Mouse (Mus musculus) heart, embryonic 11.5 days (tissue): Measurements from ENCODE around the gene Ccdc82. TPM values are rescaled to one million over a fixed set of nuclear protein-coding genes. Genes with fewer than 3 reads are reported as not detected.

Source experiments
- ATAC-seq: fragments of 200-750 bp; cut with Nextera tagmentation; replicated peaks from 2 replicates; pipeline ENCODE4 v1.8.0; 2017; ENCODE audit warnings: moderate library complexity; ENCODE audit not compliant: insufficient number of reproducible peaks, low FRiP score, low TSS enrichment
- H3K27ac ChIP-seq: fragments of 300-500 bp; sonication (generic); 2 replicates; pipeline ENCODE4 v1.5.1; 2014; ENCODE audit warnings: mild to moderate bottlenecking, low read depth, low read length
- H3K27me3 ChIP-seq: fragments of 300-500 bp; sonication (generic); 2 replicates; pipeline ENCODE4 v1.6.1; 2014; ENCODE audit warnings: mild to moderate bottlenecking, low read length, mixed read lengths; ENCODE audit not compliant: control insufficient read depth, insufficient read depth
- H3K36me3 ChIP-seq: fragments of 300-500 bp; sonication (generic); 2 replicates; pipeline ENCODE4 v1.6.1; 2014; ENCODE audit warnings: mild to moderate bottlenecking, low read length, moderate library complexity, mixed read lengths; ENCODE audit not compliant: control insufficient read depth, insufficient read depth
- H3K4me1 ChIP-seq: fragments of 300-500 bp; sonication (generic); 2 replicates; pipeline ENCODE4 v1.6.1; 2014; ENCODE audit warnings: low read length; ENCODE audit not compliant: control insufficient read depth, insufficient read depth
- H3K4me2 ChIP-seq: fragments of 300-500 bp; sonication (generic); 2 replicates; pipeline ENCODE4 v1.6.1; 2014; ENCODE audit warnings: mild to moderate bottlenecking, moderate library complexity
- H3K4me3 ChIP-seq: fragments of 300-500 bp; sonication (generic); 2 replicates; pipeline ENCODE4 v1.5.1; 2014; ENCODE audit warnings: low read depth, low read length
- H3K9ac ChIP-seq: fragments of 300-500 bp; sonication (generic); 2 replicates; pipeline ENCODE4 v1.6.1; 2014; ENCODE audit warnings: mild to moderate bottlenecking, low read depth, low read length, moderate library complexity
- H3K9me3 ChIP-seq: fragments of 300-500 bp; sonication (generic); replicated peaks from 2 replicates; pipeline ENCODE4 v1.6.1; 2016; ENCODE audit warnings: low read length; ENCODE audit not compliant: control insufficient read depth
- WGBS: fragments of 180-500 bp; shearing (Covaris S2); extraction: QIAGEN DNeasy Blood & Tissue Kit; methylation state at CpG from one replicate; pipeline ENCODE4 v1.1.7; 2014; ENCODE audit not compliant: insufficient replicate concordance; 5-methylcytosine and 5-hydroxymethylcytosine counted together
- polyA plus RNA-seq: library from polyadenylated mRNA; unstranded; fragments of >200 nt; fragmentation: Nextera tagmentation; extraction: Ambion mirVana; gene quantifications from 2 replicates; pipeline ENCODE4 v1.2.1, GENCODE M21; 2014

The Ccdc82 gene
- polyA plus RNA-seq, 1 experiment from 2014 or later, result 8.0 TPM

DNA sequence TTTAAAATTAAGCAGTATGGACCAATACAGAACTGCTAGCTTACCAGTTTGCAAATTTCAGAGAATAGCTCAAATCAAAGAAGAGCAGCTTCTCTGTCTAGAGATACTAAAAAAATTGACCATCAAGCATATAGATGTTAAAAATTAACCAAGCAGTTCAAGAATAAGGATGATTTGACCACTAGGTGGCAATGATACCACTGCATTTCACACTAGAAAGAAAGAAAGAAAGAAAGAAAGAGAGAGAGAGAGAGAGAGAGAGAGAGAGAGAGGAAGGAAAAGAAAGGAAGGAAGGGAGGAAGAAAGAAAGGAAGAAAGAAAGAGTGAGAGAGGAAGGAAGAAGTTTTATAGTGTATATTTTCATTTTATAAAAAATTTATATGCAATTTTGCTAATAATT, 4.4 kb upstream of the Ccdc82 start:
- H3K27me3 ChIP-seq, result no peaks in the 10 kb centered on the region
- no peak overlapping the region for H3K4me3 ChIP-seq
- no peak overlapping the region for H3K4me2 ChIP-seq
- H3K9me3 ChIP-seq, result no peaks in the 10 kb centered on the region
- ATAC-seq, result no peak
- H3K36me3 ChIP-seq, result no peaks in the 10 kb centered on the region
- peaks cover 12% of the 10 kb centered on the region for H3K4me1 ChIP-seq
- no peak overlapping the region for H3K9ac ChIP-seq
- H3K27ac ChIP-seq, result no peak overlapping the region

DNA sequence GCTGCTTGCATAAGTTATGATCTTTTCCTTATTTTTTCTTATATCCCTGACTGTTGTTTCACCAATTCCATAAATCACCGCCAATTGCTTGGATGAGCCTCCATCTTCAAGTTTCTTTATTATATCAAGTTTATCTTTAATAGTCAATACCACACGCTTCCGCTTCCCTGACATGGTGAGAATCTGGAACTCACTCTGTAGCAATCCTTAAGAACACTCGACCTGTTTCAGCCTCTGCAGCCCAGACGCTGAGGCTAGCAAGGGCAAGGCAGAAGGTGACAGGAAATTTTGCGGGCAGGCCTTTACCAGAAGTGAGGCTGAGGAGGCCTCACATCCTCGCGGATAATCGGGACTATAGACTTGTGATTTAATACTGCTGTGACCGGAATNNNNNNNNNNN, 1.3 kb upstream of the Ccdc82 start, which contains the start of gene Jrkl:
TSS of gene Jrkl (minus strand) at position 349 of the 400 bp plus-strand sequence.
- H3K36me3 ChIP-seq, result no peaks in the 10 kb centered on the region
- peak within 1 kb of the TSS; percentile 70 for H3K9ac ChIP-seq
- no peak for ATAC-seq
- no peaks in the 10 kb centered on the region for H3K27me3 ChIP-seq
- H3K4me1 ChIP-seq, result peaks cover 14% of the 10 kb centered on the region
- peak within 1 kb of the TSS; percentile 77 for H3K4me2 ChIP-seq
- H3K27ac ChIP-seq, result peak within 1 kb of the TSS; percentile 78
- 5% methylated on average over 10 of the region's 10 CpGs for WGBS
- no peaks in the 10 kb centered on the region for H3K9me3 ChIP-seq
- H3K4me3 ChIP-seq, result peak within 1 kb of the TSS; percentile 58

DNA sequence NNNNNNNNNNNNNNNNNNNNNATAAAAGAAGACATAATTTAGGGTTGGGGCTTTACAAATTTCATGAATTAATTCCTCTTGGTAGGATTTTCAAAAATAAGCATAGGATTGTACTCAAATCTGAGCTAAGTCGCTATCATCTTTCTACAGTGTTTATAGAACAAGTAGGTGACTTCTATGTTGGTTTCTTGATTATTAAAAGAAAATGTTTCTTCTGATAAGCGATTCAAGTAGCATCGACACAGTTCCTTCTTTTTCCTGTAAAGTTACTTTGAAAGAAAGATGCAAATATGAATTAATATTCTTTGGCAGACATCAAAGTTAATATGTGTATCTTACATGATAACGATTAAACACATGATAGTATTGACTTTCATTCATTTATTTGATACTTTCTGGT, 1.3 kb downstream of the Ccdc82 start:
- Histone ChIP-seq H3K27me3 (no peaks in the 10 kb centered on the region), H3K9me3 (no peaks in the 10 kb centered on the region), H3K4me2 (no peak overlapping the region), H3K36me3 (no peaks in the 10 kb centered on the region), H3K4me3 (no peak overlapping the region), H3K9ac (no peak overlapping the region), H3K4me1 (peaks cover 14% of the 10 kb centered on the region), H3K27ac (no peak overlapping the region)
- 88% methylated on average over 4 of the region's 4 CpGs for WGBS
- no peak for ATAC-seq

DNA sequence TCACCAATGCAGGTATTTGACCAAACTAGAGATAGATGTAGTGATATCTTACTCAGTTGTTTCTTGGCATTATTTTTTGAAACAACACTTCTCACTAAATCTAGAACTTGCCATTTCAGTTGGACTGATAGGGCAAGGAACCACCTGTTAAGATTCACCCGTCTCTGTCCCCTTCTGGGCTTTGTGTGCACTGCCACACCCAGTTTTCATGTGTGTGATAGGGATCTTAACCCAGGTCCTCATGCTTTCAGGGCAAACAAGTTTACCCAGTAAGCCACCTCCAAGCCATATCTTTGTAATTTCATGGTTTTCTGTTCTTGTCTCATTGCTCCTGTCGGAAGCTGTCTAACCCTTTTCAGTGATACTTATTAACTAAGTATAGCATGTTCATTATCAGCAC, 4.5 kb downstream of the Ccdc82 start:
- H3K4me2 ChIP-seq, result no peak overlapping the region
- ATAC-seq, result no peak
- H3K4me1 ChIP-seq, result 0 out of 2 replicates have a peak, but pooled peaks cover 2% of the 10 kb centered on the region
- H3K4me3 ChIP-seq, result no peak overlapping the region
- H3K27ac ChIP-seq, result no peak overlapping the region
- no peaks in the 10 kb centered on the region for H3K36me3 ChIP-seq
- H3K27me3 ChIP-seq, result no peaks in the 10 kb centered on the region
- 90% methylated on average over 2 of the region's 2 CpGs for WGBS
- no peak overlapping the region for H3K9ac ChIP-seq
- H3K9me3 ChIP-seq, result no peaks in the 10 kb centered on the region

DNA sequence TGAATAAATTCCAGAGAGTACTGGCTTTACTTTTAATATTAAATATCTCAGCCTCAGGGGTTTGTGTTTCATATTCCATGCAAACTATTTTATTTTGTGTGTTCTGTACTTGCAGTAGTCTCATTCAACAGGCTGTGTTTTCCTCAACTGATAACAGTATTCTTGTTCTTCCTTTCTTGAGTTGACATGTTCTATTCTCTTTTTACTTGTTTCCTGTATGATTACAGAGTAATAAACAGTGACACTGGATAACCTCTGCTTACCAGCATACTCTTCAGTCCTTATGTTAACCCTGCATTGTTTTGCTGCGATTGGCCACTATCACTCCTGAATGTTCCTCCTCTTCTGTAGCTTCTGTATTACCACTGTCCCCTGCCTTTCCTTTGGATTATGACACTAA, 10.0 kb downstream of the Ccdc82 start:
- no peak for ATAC-seq
- Histone ChIP-seq H3K27me3 (no peaks in the 10 kb centered on the region), H3K27ac (no peak overlapping the region), H3K9me3 (no peaks in the 10 kb centered on the region), H3K9ac (no peak overlapping the region), H3K4me1 (no peaks in the 10 kb centered on the region), H3K4me3 (no peak overlapping the region), H3K4me2 (no peak overlapping the region), H3K36me3 (no peaks in the 10 kb centered on the region)
- 71% methylated on average over 1 of the region's 1 CpGs for WGBS

DNA sequence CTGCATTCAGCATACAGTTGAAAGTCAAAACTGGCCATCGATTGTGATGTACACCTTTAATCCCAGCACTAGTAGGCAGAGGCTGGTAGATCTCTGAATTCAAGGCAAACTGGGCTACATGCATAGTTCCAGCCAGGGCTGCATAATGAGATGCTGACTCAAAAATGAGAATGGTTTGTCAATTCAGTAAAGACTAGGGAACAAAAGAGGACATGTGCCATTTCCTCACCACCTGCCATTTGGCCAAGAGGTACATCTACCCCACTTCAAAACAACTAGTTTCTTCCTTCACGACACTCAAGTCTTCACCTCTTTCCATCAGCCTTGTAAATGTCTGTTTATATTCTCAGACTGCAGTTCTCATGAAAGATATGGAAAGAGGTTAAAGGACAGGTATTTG, 11.4 kb downstream of the Ccdc82 start:
- Histone ChIP-seq H3K36me3 (no peaks in the 10 kb centered on the region), H3K4me1 (no peaks in the 10 kb centered on the region), H3K9ac (no peak overlapping the region), H3K27ac (no peak overlapping the region), H3K9me3 (no peaks in the 10 kb centered on the region), H3K4me2 (no peak overlapping the region), H3K27me3 (no peaks in the 10 kb centered on the region), H3K4me3 (no peak overlapping the region)
- ATAC-seq, result no peak
- 89% methylated on average over 2 of the region's 2 CpGs for WGBS

DNA sequence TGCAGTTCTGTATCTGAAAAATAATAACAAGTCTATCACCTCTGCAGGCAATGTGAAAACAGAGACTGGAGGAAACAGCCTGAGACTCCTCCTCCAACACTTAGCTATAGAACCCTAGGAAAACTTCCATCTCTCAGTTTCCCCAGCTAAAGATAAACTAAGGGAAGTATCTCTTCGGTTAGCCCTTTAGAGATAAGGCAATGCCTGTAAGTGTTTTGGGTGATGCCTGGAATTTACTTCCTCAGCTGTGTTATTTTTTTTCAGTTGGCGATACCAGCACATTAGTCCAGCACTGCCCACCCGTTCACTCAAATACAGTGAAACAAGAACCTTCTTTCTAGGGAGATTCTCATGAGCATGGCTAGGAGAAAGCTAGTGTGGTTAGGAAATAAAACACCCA, 14.2 kb downstream of the Ccdc82 start:
- H3K4me2 ChIP-seq, result no peak overlapping the region
- WGBS, result 31% methylated on average over 3 of the region's 3 CpGs
- no peaks in the 10 kb centered on the region for H3K4me1 ChIP-seq
- H3K9me3 ChIP-seq, result no peaks in the 10 kb centered on the region
- H3K27ac ChIP-seq, result no peak overlapping the region
- no peaks in the 10 kb centered on the region for H3K27me3 ChIP-seq
- no peak overlapping the region for H3K4me3 ChIP-seq
- no peak overlapping the region for H3K9ac ChIP-seq
- ATAC-seq, result no peak
- no peaks in the 10 kb centered on the region for H3K36me3 ChIP-seq

DNA sequence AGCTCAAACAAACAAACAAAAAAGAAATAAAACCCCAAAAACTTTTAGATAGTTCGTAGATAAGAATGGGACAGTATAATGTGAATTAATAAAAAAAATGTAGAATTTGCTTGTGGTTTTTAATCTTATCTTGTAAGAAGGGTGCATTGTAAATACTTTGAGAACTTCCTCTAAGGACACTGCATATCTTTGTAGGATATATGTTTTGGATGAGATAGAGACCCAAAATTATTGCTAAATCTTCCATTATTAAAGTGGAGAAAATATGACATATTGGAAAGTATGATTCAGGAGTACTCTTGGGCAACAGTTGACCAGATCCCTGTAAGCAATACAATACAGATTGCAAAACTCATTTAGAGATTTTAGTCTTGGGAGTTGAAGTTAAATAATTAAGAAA, 26.5 kb downstream of the Ccdc82 start:
- WGBS, result 75% methylated on average over 1 of the region's 1 CpGs
- ATAC-seq, result no peak
- no peaks in the 10 kb centered on the region for H3K27me3 ChIP-seq
- H3K4me3 ChIP-seq, result no peak overlapping the region
- no peak overlapping the region for H3K27ac ChIP-seq
- no peak overlapping the region for H3K9ac ChIP-seq
- no peaks in the 10 kb centered on the region for H3K36me3 ChIP-seq
- no peaks in the 10 kb centered on the region for H3K9me3 ChIP-seq
- no peak overlapping the region for H3K4me2 ChIP-seq
- H3K4me1 ChIP-seq, result no peaks in the 10 kb centered on the region

DNA sequence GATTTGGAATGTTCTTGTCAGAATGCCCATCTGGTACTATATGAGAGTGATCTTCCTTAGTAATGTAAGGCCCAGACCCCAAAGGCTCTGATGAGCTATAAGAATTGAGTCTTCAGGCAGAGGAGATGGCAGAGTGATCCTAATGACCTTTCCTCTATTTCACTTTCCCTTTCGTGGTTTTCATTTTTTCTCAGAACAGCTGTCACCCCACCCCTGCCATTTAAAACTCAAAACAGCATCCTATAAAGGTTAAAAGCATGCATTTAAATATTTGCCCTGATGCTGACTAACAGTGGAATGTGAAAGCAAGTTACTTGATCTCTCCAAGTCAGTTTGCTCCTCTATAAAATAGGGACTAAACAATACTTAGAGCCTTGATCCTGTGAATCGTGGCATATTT, 40.7 kb downstream of the Ccdc82 start:
- Histone ChIP-seq H3K9me3 (no peaks in the 10 kb centered on the region), H3K4me2 (no peak overlapping the region), H3K27me3 (no peaks in the 10 kb centered on the region), H3K36me3 (no peaks in the 10 kb centered on the region), H3K9ac (no peak overlapping the region), H3K4me3 (no peak overlapping the region), H3K27ac (no peak overlapping the region), H3K4me1 (no peaks in the 10 kb centered on the region)
- ATAC-seq, result no peak
- WGBS, result 67% methylated on average over 2 of the region's 2 CpGs
